Mouse (Mus musculus) CH12.LX (cell line): ENCODE data around the gene Kalrn. TPM values are rescaled to one million over a fixed set of nuclear protein-coding genes. Genes with fewer than 3 reads are reported as not detected.

Experiments
- DNase-seq: peaks from one replicate; pipeline ENCODE4 v3.0.0-alpha.2; 2013; ENCODE audit errors: extremely low read depth
- H3K27ac ChIP-seq: 2 replicates; pipeline ENCODE4 v1.5.1; 2012; ENCODE audit warnings: low read depth, mild to moderate bottlenecking, control low read depth, moderate library complexity; ENCODE audit not compliant: insufficient read depth
- H3K27me3 ChIP-seq: replicated peaks from 2 replicates; pipeline ENCODE3; 2012; ENCODE audit warnings: inconsistent platforms
- H3K36me3 ChIP-seq, 2 experiments: replicated peaks in 1 of 2; 2 replicates each; pipeline versions ENCODE3 to v1.6.1; 2012; ENCODE audit warnings: inconsistent platforms in 1 of 2, low read length in 1 of 2, mild to moderate bottlenecking in 1 of 2, mixed read lengths in 1 of 2, moderate library complexity in 1 of 2; ENCODE audit not compliant: control insufficient read depth in 1 of 2, insufficient read depth in 1 of 2
- H3K4me1 ChIP-seq, 2 experiments: 2 replicates each; pipeline ENCODE4 v1.6.1; 2012; ENCODE audit warnings: inconsistent platforms in 1 of 2, moderate library complexity in 1 of 2; ENCODE audit not compliant: insufficient read depth in 2 of 2, control insufficient read depth in 1 of 2
- H3K4me2 ChIP-seq: 2 replicates; pipeline ENCODE4 v1.6.1; 2012; ENCODE audit warnings: low read depth, mild to moderate bottlenecking, control low read depth; ENCODE audit not compliant: poor library complexity, insufficient read depth, severe bottlenecking
- H3K4me3 ChIP-seq, 3 experiments: fragments of 150-350 bp in 1 of 3; sonication (generic) in 1 of 3; replicated peaks in 1 of 3; 2 replicates each; pipeline versions ENCODE3 to v1.5.1; 2011 to 2012; ENCODE audit warnings: low read depth in 2 of 3, low read length in 2 of 3, mild to moderate bottlenecking in 2 of 3, moderate library complexity in 2 of 3, control low read depth in 1 of 3, improper control_type of control experiment in 1 of 3, inconsistent platforms in 1 of 3, mixed read lengths in 1 of 3; ENCODE audit not compliant: poor library complexity in 1 of 3
- H3K79me2 ChIP-seq: replicated peaks from 2 replicates; pipeline ENCODE4 v1.6.1; 2012; ENCODE audit warnings: mild to moderate bottlenecking, moderate library complexity; ENCODE audit not compliant: control insufficient read depth, poor library complexity, insufficient read depth, severe bottlenecking; ENCODE audit errors: extremely low read depth
- H3K9ac ChIP-seq: 2 replicates; pipeline ENCODE4 v1.6.1; 2012; ENCODE audit warnings: low read depth, mild to moderate bottlenecking, control low read depth, moderate library complexity; ENCODE audit not compliant: insufficient read depth
- H3K9me3 ChIP-seq: replicated peaks from 2 replicates; pipeline ENCODE3; 2012; ENCODE audit warnings: low read length, inconsistent platforms, mixed read lengths
- CHD2 ChIP-seq: IDR thresholded peaks from 2 replicates; pipeline ENCODE4 v1.6.1; 2011; ENCODE audit warnings: low read length, improper control_type of control experiment
- CTCF ChIP-seq, 2 experiments: IDR thresholded peaks in 1 of 2; conservative IDR thresholded peaks in 1 of 2; 2 replicates each; pipeline ENCODE4 v1.5.1; 2011 to 2012; ENCODE audit warnings: low read depth in 2 of 2, low read length in 2 of 2, improper control_type of control experiment in 1 of 2, inconsistent platforms in 1 of 2, mild to moderate bottlenecking in 1 of 2, moderate library complexity in 1 of 2
- E2F4 ChIP-seq: IDR thresholded peaks from 2 replicates; pipeline ENCODE4 v1.6.1; 2011; ENCODE audit warnings: low read depth, low read length, improper control_type of control experiment; ENCODE audit not compliant: insufficient replicate concordance
- ELF1 ChIP-seq: IDR thresholded peaks from 2 replicates; pipeline ENCODE4 v1.6.1; 2014; ENCODE audit warnings: low read depth, mild to moderate bottlenecking, inconsistent platforms, low read length, improper control_type of control experiment
- EP300 ChIP-seq: IDR thresholded peaks from 2 replicates; pipeline ENCODE4 v1.6.1; 2011; ENCODE audit warnings: low read length, improper control_type of control experiment
- IRF4 ChIP-seq: IDR thresholded peaks from 2 replicates; pipeline ENCODE4 v1.6.1; 2014; ENCODE audit warnings: low read depth, mild to moderate bottlenecking, inconsistent platforms, low read length, improper control_type of control experiment
- JUND ChIP-seq: conservative IDR thresholded peaks from 2 replicates; pipeline ENCODE4 v1.6.1; 2011; ENCODE audit warnings: low read depth, low read length, improper control_type of control experiment
- KAT2A ChIP-seq: IDR thresholded peaks from 2 replicates; pipeline ENCODE4 v1.6.1; 2012; ENCODE audit warnings: low read length, improper control_type of control experiment, inconsistent platforms; ENCODE audit not compliant: insufficient replicate concordance
- MAX ChIP-seq: IDR thresholded peaks from 2 replicates; pipeline ENCODE4 v1.6.1; 2011; ENCODE audit warnings: low read length, improper control_type of control experiment
- MAZ ChIP-seq: IDR thresholded peaks from 2 replicates; pipeline ENCODE4 v1.6.1; 2012; ENCODE audit warnings: low read depth, mild to moderate bottlenecking, inconsistent platforms, low read length, improper control_type of control experiment, moderate library complexity
- MXI1 ChIP-seq: IDR thresholded peaks from 2 replicates; pipeline ENCODE4 v1.6.1; 2011; ENCODE audit warnings: mild to moderate bottlenecking, low read depth, low read length, improper control_type of control experiment
- MYC ChIP-seq: IDR thresholded peaks from 2 replicates; pipeline ENCODE4 v1.6.1; 2011; ENCODE audit warnings: low read depth, mild to moderate bottlenecking, improper control_type of control experiment, low read length
- NRF1 ChIP-seq: IDR thresholded peaks from 2 replicates; pipeline ENCODE4 v1.6.1; 2014; ENCODE audit warnings: low read depth, mild to moderate bottlenecking, inconsistent platforms, low read length, improper control_type of control experiment, moderate library complexity
- POLR2A ChIP-seq: IDR thresholded peaks from 2 replicates; pipeline ENCODE4 v1.6.1; 2011; ENCODE audit warnings: low read depth, mild to moderate bottlenecking, improper control_type of control experiment, low read length
- RAD21 ChIP-seq: IDR thresholded peaks from 2 replicates; pipeline ENCODE4 v1.6.1; 2011; ENCODE audit warnings: low read depth, mild to moderate bottlenecking, low read length, improper control_type of control experiment, moderate library complexity
- SMC3 ChIP-seq: IDR thresholded peaks from 2 replicates; pipeline ENCODE4 v1.6.1; 2011; ENCODE audit warnings: low read depth, low read length, improper control_type of control experiment
- UBTF ChIP-seq: IDR thresholded peaks from 2 replicates; pipeline ENCODE4 v1.6.1; 2012; ENCODE audit warnings: low read depth, mild to moderate bottlenecking, inconsistent platforms, low read length, improper control_type of control experiment, moderate library complexity
- ZNF384 ChIP-seq: IDR thresholded peaks from 2 replicates; pipeline ENCODE4 v1.6.1; 2012; ENCODE audit warnings: low read depth, low read length, improper control_type of control experiment, inconsistent platforms
- dilution Hi-C: fragments of 300-500 bp; cut with MboI; formaldehyde crosslinking; loops from 2 replicates; pipeline ENCODE4 v1.14.3; 2020; ENCODE audit warnings: low sequenced_read_pairs; ENCODE audit not compliant: extremely low pct_unique_long_range_greater_than_20kb, extremely low pct_ligation_motif_present
- in situ Hi-C: fragments of 300-500 bp; cut with MboI; formaldehyde crosslinking; loops from 3 replicates; pipeline ENCODE4 v1.14.3; 2019; ENCODE audit warnings: low sequenced_read_pairs, low pct_ligation_motif_present, low pct_unique_long_range_greater_than_20kb, mixed read lengths
- polyA plus RNA-seq: library from polyadenylated mRNA; unstranded; fragments of >175 nt; gene quantifications from 2 replicates; pipeline ENCODE4 v1.2.1, GENCODE M21; 2012; ENCODE audit warnings: low read depth; ENCODE audit not compliant: insufficient read length
- total RNA-seq, 2 experiments: library from RNA; depleted of rRNA; stranded (reverse); fragments of 300-350 nt in 1 of 2; fragments of >200 nt in 1 of 2; gene quantifications; 2 replicates each; pipeline ENCODE4 v1.2.3; 2012 to 2014

The Kalrn gene
- total and polyA plus RNA-seq, 3 experiments, result 0.08 to 0.09 TPM; not detected in 1

GRCm38 (mm10) chr16:33998011-33998410 is 575.3 kb downstream of the Kalrn start:
- Histone ChIP-seq H3K4me3 (no peak overlapping the region), H3K27ac (no peak overlapping the region), H3K27me3 (peaks cover 29% of the 10 kb centered on the region), H3K4me2 (no peak overlapping the region), H3K36me3 (no peaks in the 10 kb centered on the region), H3K9me3 (no peaks in the 10 kb centered on the region), H3K9ac (no peak overlapping the region), H3K4me1 (peaks cover 0 to 18% of the 10 kb centered on the region in 2 experiments; a peak in 2 of 4 replicates), H3K79me2 (no peaks in the 10 kb centered on the region)
- in situ Hi-C loops, result no loop called here
- TF ChIP-seq UBTF (no peak), CHD2 (no peak), E2F4 (no peak), POLR2A (no peak), JUND (no peak), MAX (no peak), EP300 (no peak), MXI1 (no peak), IRF4 (no peak), NRF1 (no peak), KAT2A (no peak), RAD21 (no peak), MAZ (no peak), ELF1 (no peak), MYC (no peak)
- no peak for DNase-seq
- dilution Hi-C loops, result no loop called here

GRCm38 (mm10) chr16:33996030-33996429 is 577.3 kb downstream of the Kalrn start:
- H3K27me3 ChIP-seq, result peaks cover 15% of the 10 kb centered on the region
- no peak overlapping the region for H3K4me3 ChIP-seq
- H3K36me3 ChIP-seq, result no peaks in the 10 kb centered on the region
- TF ChIP-seq ZNF384, result peak; percentile 69
- TF ChIP-seq CTCF (conservative IDR thresholded peaks at IDR 0.05 in 1 of 2, IDR thresholded peaks at IDR 0.05 in 1 of 2; ENCODE audit: low read depth in 2 of 2, low read length in 2 of 2), result peak; percentile 94 to 95
- TF ChIP-seq RAD21, result peak; percentile 54
- no peak for TF ChIP-seq CHD2
- peak; percentile 91 for TF ChIP-seq SMC3
- H3K27ac ChIP-seq, result no peak overlapping the region
- in situ Hi-C loops (no loop called here), dilution Hi-C loops (no loop called here)
- peaks cover 9 to 32% of the 10 kb centered on the region in 2 experiments for H3K4me1 ChIP-seq
- no peak overlapping the region for H3K9ac ChIP-seq
- no peaks in the 10 kb centered on the region for H3K9me3 ChIP-seq
- H3K79me2 ChIP-seq, result no peaks in the 10 kb centered on the region
- DNase-seq, result peak; percentile 82
- H3K4me2 ChIP-seq, result no peak overlapping the region
